Mouse (Mus musculus) neural tube, embryonic 13.5 days (tissue): ENCODE data around the gene Adprhl1. TPM values are rescaled to one million over a fixed set of nuclear protein-coding genes. Genes with fewer than 3 reads are reported as not detected.

Source experiments
- ATAC-seq: fragments of 200-750 bp; cut with Nextera tagmentation; 2 replicates; pipeline ENCODE4 v1.8.0; 2017; ENCODE audit warnings: low read depth, mild to moderate bottlenecking, moderate TSS enrichment, moderate library complexity
- H3K27ac ChIP-seq: fragments of 300-500 bp; sonication (generic); replicated peaks from 2 replicates; pipeline ENCODE4 v1.5.1; 2015; ENCODE audit warnings: moderate library complexity, mild to moderate bottlenecking, inconsistent platforms
- H3K27me3 ChIP-seq: fragments of 300-500 bp; sonication (generic); 2 replicates; pipeline ENCODE4 v1.6.1; 2015; ENCODE audit warnings: mild to moderate bottlenecking, inconsistent platforms
- H3K36me3 ChIP-seq: fragments of 300-500 bp; sonication (generic); 2 replicates; pipeline ENCODE4 v1.6.1; 2015; ENCODE audit warnings: mild to moderate bottlenecking, inconsistent platforms
- H3K4me1 ChIP-seq: fragments of 300-500 bp; sonication (generic); replicated peaks from 2 replicates; pipeline ENCODE4 v1.6.1; 2015; ENCODE audit warnings: inconsistent platforms
- H3K4me2 ChIP-seq: fragments of 300-500 bp; sonication (generic); 2 replicates; pipeline ENCODE4 v1.6.1; 2015; ENCODE audit warnings: inconsistent platforms, mild to moderate bottlenecking, moderate library complexity
- H3K4me3 ChIP-seq: fragments of 300-500 bp; sonication (generic); 2 replicates; pipeline ENCODE4 v1.5.1; 2015; ENCODE audit warnings: mild to moderate bottlenecking, inconsistent platforms
- H3K9ac ChIP-seq: fragments of 300-500 bp; sonication (generic); 2 replicates; pipeline ENCODE4 v1.6.1; 2015; ENCODE audit warnings: moderate library complexity, mild to moderate bottlenecking, inconsistent platforms
- H3K9me3 ChIP-seq: fragments of 300-500 bp; sonication (generic); 2 replicates; pipeline ENCODE4 v1.6.1; 2016; ENCODE audit warnings: inconsistent platforms
- WGBS: fragments of 180-500 bp; shearing (Covaris S2); methylation state at CpG from one replicate; pipeline ENCODE4 v1.1.7; 2015; 5-methylcytosine and 5-hydroxymethylcytosine counted together
- polyA plus RNA-seq: library from polyadenylated mRNA; unstranded; fragments of >200 nt; fragmentation: Nextera tagmentation; extraction: Ambion mirVana; gene quantifications from 2 replicates; pipeline ENCODE4 v1.2.1, GENCODE M21; 2015

Adprhl1 gene
- polyA plus RNA-seq, 1 experiment from 2014 or later: 2.4 TPM

- 60% methylated on average over 1 of the region's 1 CpGs for WGBS
- ATAC-seq: no peak
- Histone ChIP-seq H3K4me2 (no peak overlapping the region), H3K36me3 (no peaks in the 10 kb centered on the region), H3K27ac (no peak overlapping the region), H3K9ac (no peak overlapping the region), H3K9me3 (no peaks in the 10 kb centered on the region), H3K4me3 (no peak overlapping the region), H3K27me3 (peaks cover 37% of the 10 kb centered on the region), H3K4me1 (peaks cover 12% of the 10 kb centered on the region)
Measured at GRCm38 (mm10) chr8:13203472-13203871, 50.5 kb downstream of the Adprhl1 start.

GRCm38 (mm10) chr8:13202806-13203205 is 51.2 kb downstream of the Adprhl1 start:
- Histone ChIP-seq H3K4me1 (peaks cover 12% of the 10 kb centered on the region), H3K4me2 (no peak overlapping the region), H3K4me3 (no peak overlapping the region), H3K9me3 (no peaks in the 10 kb centered on the region), H3K27me3 (peaks cover 37% of the 10 kb centered on the region), H3K27ac (no peak overlapping the region), H3K36me3 (no peaks in the 10 kb centered on the region), H3K9ac (no peak overlapping the region)
- ATAC-seq: no peak
- 88% methylated on average over 3 of the region's 3 CpGs for WGBS

DNA sequence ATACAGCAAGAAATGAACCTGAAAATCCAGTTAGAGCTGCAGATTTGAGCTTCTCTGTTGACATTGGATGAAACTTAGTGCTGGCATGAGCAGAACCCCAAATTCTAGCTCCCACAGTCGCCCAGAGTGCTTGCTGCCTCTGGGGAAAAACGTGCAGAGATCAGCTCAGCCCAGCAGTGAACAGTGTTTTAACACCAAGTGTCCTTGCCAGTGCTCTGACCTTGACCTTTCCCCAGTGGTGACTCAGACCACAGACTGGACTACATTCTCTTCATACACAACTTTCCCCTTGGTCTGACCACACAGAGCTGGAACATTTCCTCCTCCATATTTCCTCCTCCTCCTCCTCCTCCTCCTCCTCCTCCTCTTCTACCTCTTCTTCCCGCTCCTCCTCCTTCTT is 51.9 kb downstream of the Adprhl1 start:
- no peaks in the 10 kb centered on the region for H3K9me3 ChIP-seq
- ATAC-seq: no peak
- H3K27me3 ChIP-seq: peaks cover 37% of the 10 kb centered on the region
- peaks cover 12% of the 10 kb centered on the region for H3K4me1 ChIP-seq
- no peak overlapping the region for H3K9ac ChIP-seq
- WGBS: 45% methylated on average over 3 of the region's 3 CpGs
- H3K36me3 ChIP-seq: no peaks in the 10 kb centered on the region
- H3K4me3 ChIP-seq: no peak overlapping the region
- H3K4me2 ChIP-seq: no peak overlapping the region
- H3K27ac ChIP-seq: no peak overlapping the region

DNA sequence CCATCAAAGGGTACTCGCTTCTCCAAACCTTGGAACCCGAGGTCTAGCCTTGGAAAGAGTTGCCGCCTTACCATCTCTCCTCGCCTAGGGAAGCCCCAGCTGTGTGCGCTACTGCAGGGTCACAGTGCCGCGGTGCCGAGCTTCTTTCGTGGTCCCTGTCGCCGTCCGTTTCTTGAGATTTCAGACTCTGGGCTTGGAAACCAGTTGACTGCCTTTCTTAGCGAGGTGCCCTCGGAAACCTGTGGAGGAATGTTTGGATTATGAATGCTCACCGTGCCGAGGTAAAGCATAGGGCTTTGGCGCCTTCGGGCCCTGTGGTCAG is 53.0 kb downstream of the Adprhl1 start:
- H3K36me3 ChIP-seq: no peaks in the 10 kb centered on the region
- no peaks in the 10 kb centered on the region for H3K9me3 ChIP-seq
- 2% methylated on average over 18 of the region's 18 CpGs for WGBS
- peak; percentile 48; the same call in 1 of the 2 replicates for ATAC-seq
- H3K4me1 ChIP-seq: peaks cover 12% of the 10 kb centered on the region
- 0 out of 2 replicates have a peak overlapping the region, but pooled peaks have one; percentile 77 for H3K9ac ChIP-seq
- peak overlapping the region; percentile 79 for H3K4me2 ChIP-seq
- H3K4me3 ChIP-seq: peak overlapping the region; percentile 59
- no peak overlapping the region for H3K27ac ChIP-seq
- H3K27me3 ChIP-seq: peaks cover 37% of the 10 kb centered on the region

DNA sequence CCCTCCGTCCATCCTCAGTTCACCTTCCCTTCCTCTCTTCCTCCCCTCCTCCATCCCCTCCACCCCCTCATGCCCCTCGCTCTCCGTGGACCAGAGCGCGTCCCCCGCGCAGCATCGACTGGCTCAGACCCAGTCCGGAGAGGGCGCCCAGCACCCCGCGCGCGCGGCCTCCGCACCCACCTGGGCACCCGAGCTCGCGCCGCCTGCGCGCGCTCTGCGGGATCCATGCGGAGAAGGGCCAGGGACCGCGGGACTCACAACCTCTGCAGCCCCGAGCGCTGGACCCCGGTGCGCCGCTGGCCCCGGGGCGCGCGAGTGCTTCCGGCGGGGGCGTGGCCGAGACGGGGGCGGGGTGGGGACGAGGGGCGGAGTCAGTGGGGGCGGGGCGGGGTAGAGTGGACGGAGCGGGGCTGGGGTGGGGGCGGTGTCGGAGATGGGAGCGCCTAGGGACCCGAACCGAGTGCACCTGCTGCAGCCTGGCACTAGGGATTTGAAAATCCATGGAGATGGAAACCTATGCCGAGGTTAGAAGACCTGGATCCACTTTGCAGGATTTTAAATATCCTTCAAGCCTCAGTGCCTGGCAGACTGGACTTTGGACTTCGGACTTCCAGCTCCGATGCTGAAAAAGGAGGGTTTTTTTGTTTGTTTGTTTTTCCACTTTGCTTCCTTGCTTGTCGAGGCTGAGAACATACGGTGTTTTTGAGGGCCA is 53.5 kb downstream of the Adprhl1 start, which contains the start of gene Grtp1:
Gene Grtp1, minus strand, starts transcription at position 320 of the 712 bp plus-strand sequence.
- peak within 1 kb of the TSS; percentile 59 for H3K4me3 ChIP-seq
- H3K27ac ChIP-seq: no peak within 1 kb of the TSS
- H3K9ac ChIP-seq: peak within 1 kb of the TSS; percentile 77
- WGBS: 1% methylated on average over 57 of the region's 58 CpGs
- no peaks in the 10 kb centered on the region for H3K9me3 ChIP-seq
- peaks cover 12% of the 10 kb centered on the region for H3K4me1 ChIP-seq
- H3K4me2 ChIP-seq: peak within 1 kb of the TSS; percentile 79
- peaks cover 37% of the 10 kb centered on the region for H3K27me3 ChIP-seq
- peak; percentile 76 for ATAC-seq
- no peaks in the 10 kb centered on the region for H3K36me3 ChIP-seq

GRCm38 (mm10) chr8:13199385-13200061 is 54.4 kb downstream of the Adprhl1 start:
- Histone ChIP-seq H3K36me3 (no peaks in the 10 kb centered on the region), H3K27me3 (peaks cover 37% of the 10 kb centered on the region), H3K9ac (peak overlapping the region; percentile 77), H3K4me3 (peak overlapping the region; percentile 59), H3K9me3 (no peaks in the 10 kb centered on the region), H3K4me1 (peaks cover 12% of the 10 kb centered on the region), H3K27ac (no peak overlapping the region), H3K4me2 (peak overlapping the region; percentile 79)
- WGBS: 28% methylated on average over 14 of the region's 14 CpGs
- 0 out of 2 replicates have a peak, but pooled peaks have one; percentile 4 for ATAC-seq

DNA sequence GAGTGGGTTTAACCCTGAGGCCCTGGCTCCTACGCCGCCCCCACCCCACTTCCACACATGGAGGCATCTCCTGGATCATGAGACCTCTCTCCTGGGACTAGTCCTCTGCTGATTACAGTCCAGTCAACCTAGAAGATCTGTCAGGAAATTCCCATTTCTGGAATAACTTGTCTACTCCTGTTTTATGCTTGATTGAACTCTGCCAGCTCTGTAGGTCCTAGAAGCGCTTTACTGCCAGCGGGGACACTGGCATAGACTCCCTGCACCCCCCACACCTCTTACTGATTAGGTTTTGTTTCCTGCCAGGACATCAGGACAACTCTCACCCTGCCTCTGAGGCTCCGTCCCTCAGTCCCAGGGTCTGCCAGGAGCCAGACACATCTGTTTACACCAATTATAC is 56.5 kb downstream of the Adprhl1 start:
- ATAC-seq: no peak
- Histone ChIP-seq H3K9ac (no peak overlapping the region), H3K27me3 (peaks cover 27% of the 10 kb centered on the region), H3K9me3 (no peaks in the 10 kb centered on the region), H3K36me3 (no peaks in the 10 kb centered on the region), H3K27ac (no peak overlapping the region), H3K4me2 (no peak overlapping the region), H3K4me3 (no peak overlapping the region), H3K4me1 (peaks cover 12% of the 10 kb centered on the region)
- WGBS: 83% methylated on average over 5 of the region's 5 CpGs

- no peaks in the 10 kb centered on the region for H3K36me3 ChIP-seq
- no peak for ATAC-seq
- no peak overlapping the region for H3K27ac ChIP-seq
- H3K4me1 ChIP-seq: peaks cover 3% of the 10 kb centered on the region; the same call in 1 of the 2 replicates
- 45% methylated on average over 10 of the region's 10 CpGs for WGBS
- no peak overlapping the region for H3K9ac ChIP-seq
- H3K4me2 ChIP-seq: no peak overlapping the region
- H3K4me3 ChIP-seq: no peak overlapping the region
- no peaks in the 10 kb centered on the region for H3K9me3 ChIP-seq
- H3K27me3 ChIP-seq: peaks cover 5% of the 10 kb centered on the region; the same call in 1 of the 2 replicates
Measured at GRCm38 (mm10) chr8:13194818-13195217, 59.1 kb downstream of the Adprhl1 start.

GRCm38 (mm10) chr8:13190235-13190634 is 63.7 kb downstream of the Adprhl1 start:
- WGBS: 85% methylated on average over 8 of the region's 8 CpGs

GRCm38 (mm10) chr8:13188857-13189256 is 65.1 kb downstream of the Adprhl1 start:
- no peaks in the 10 kb centered on the region for H3K4me1 ChIP-seq
- no peaks in the 10 kb centered on the region for H3K9me3 ChIP-seq
- H3K36me3 ChIP-seq: 0 out of 2 replicates have a peak, but pooled peaks cover 3% of the 10 kb centered on the region
- H3K27me3 ChIP-seq: no peaks in the 10 kb centered on the region
- ATAC-seq: no peak
- H3K27ac ChIP-seq: no peak overlapping the region
- 89% methylated on average over 1 of the region's 1 CpGs for WGBS
- no peak overlapping the region for H3K4me3 ChIP-seq
- no peak overlapping the region for H3K4me2 ChIP-seq
- no peak overlapping the region for H3K9ac ChIP-seq

More at GRCm38 (mm10) chr8:13190235-13190634, 63.7 kb downstream of the Adprhl1 start:
- Histone ChIP-seq H3K36me3 (0 out of 2 replicates have a peak, but pooled peaks cover 3% of the 10 kb centered on the region), H3K4me3 (no peak overlapping the region), H3K4me1 (no peaks in the 10 kb centered on the region), H3K27me3 (no peaks in the 10 kb centered on the region), H3K9me3 (no peaks in the 10 kb centered on the region), H3K4me2 (no peak overlapping the region), H3K27ac (no peak overlapping the region), H3K9ac (no peak overlapping the region)
- ATAC-seq: no peak

- Histone ChIP-seq H3K4me1 (no peaks in the 10 kb centered on the region), H3K4me2 (no peak overlapping the region), H3K27me3 (no peaks in the 10 kb centered on the region), H3K27ac (no peak overlapping the region), H3K4me3 (no peak overlapping the region), H3K9ac (no peak overlapping the region), H3K9me3 (no peaks in the 10 kb centered on the region), H3K36me3 (0 out of 2 replicates have a peak, but pooled peaks cover 3% of the 10 kb centered on the region)
- 91% methylated on average over 13 of the region's 13 CpGs for WGBS
- no peak for ATAC-seq
Measured at GRCm38 (mm10) chr8:13188052-13188555, 65.9 kb downstream of the Adprhl1 start.

DNA sequence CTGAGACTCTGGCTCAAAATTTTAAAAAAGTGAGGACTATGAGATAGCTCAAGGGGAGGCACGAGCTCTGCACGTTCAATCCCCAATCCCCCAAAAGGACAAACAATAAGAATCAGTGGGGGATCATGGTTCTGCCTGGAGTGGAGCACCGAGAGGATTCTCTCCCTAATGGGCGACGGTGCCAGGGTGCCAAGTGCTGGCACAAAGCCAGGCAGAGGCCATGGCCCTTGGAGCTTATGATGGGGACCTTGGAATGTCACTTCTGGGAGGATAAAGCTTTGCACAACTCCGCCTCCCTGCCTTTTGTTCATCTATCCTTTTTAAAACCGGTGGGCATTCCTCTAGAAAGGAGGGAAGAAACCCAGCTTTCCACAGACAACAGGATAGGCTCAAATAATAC is 66.3 kb downstream of the Adprhl1 start:
- WGBS: 64% methylated on average over 7 of the region's 7 CpGs
- Histone ChIP-seq H3K4me2 (no peak overlapping the region), H3K27me3 (no peaks in the 10 kb centered on the region), H3K9ac (no peak overlapping the region), H3K4me3 (no peak overlapping the region), H3K27ac (no peak overlapping the region), H3K36me3 (0 out of 2 replicates have a peak, but pooled peaks cover 3% of the 10 kb centered on the region), H3K4me1 (no peaks in the 10 kb centered on the region), H3K9me3 (no peaks in the 10 kb centered on the region)
- ATAC-seq: no peak
